Mouse (Mus musculus) kidney, adult 2 months (tissue): ENCODE data around the gene Trpc3. TPM values are rescaled to one million over a fixed set of nuclear protein-coding genes. Genes with fewer than 3 reads are reported as not detected.
"Not testable (repeated sequence)": the region's sequence is repeated elsewhere in the genome, so short reads cannot be mapped to it uniquely, and the experiment has no call there.

Source experiments
- DNase-seq: peaks from one replicate; pipeline ENCODE4 v3.0.0; 2021
- H3K27ac ChIP-seq: fragments of 200-500 bp; 2 replicates; pipeline ENCODE4 v1.5.1; 2012; ENCODE audit warnings: low read depth, low read length, control low read depth, inconsistent platforms; ENCODE audit not compliant: insufficient read depth
- H3K27me3 ChIP-seq: fragments of 200-500 bp; replicated peaks from 2 replicates; pipeline ENCODE4 v1.6.1; 2012; ENCODE audit warnings: mild to moderate bottlenecking, moderate library complexity, low read length, inconsistent platforms; ENCODE audit not compliant: control insufficient read depth, insufficient read depth
- H3K36me3 ChIP-seq: fragments of 200-500 bp; 2 replicates; pipeline ENCODE4 v1.6.1; 2012; ENCODE audit warnings: mild to moderate bottlenecking, moderate library complexity, low read length, inconsistent platforms; ENCODE audit not compliant: control insufficient read depth, insufficient read depth
- H3K4me1 ChIP-seq: fragments of 200-500 bp; 2 replicates; pipeline ENCODE4 v1.6.1; 2011; ENCODE audit warnings: low read length; ENCODE audit not compliant: control insufficient read depth, insufficient read depth
- H3K4me3 ChIP-seq: fragments of 200-500 bp; 2 replicates; pipeline ENCODE4 v1.5.1; 2011; ENCODE audit warnings: mild to moderate bottlenecking, low read depth, low read length, control low read depth; ENCODE audit not compliant: insufficient read depth
- CTCF ChIP-seq: fragments of 200-500 bp; conservative IDR thresholded peaks from 2 replicates; pipeline ENCODE4 v1.5.1; 2011; ENCODE audit warnings: low read depth, mild to moderate bottlenecking, control low read depth, low read length, moderate library complexity, mixed read lengths; ENCODE audit not compliant: insufficient read depth, insufficient read length
- POLR2A ChIP-seq: fragments of 200-500 bp; IDR thresholded peaks from one replicate; pipeline ENCODE4 v1.6.1; 2011; ENCODE audit warnings: low read depth, low read length, control low read depth
- WGBS: fragments of 180-500 bp; shearing (Covaris S2); methylation state at CpG from one replicate; pipeline ENCODE4 v1.1.7; 2018; 5-methylcytosine and 5-hydroxymethylcytosine counted together
- polyA plus RNA-seq: library from polyadenylated mRNA; depleted of rRNA; stranded (reverse); fragments of >200 nt; gene quantifications from 2 replicates; pipeline ENCODE4 v1.2.3, GENCODE M21; 2012

Gene Trpc3
- polyA plus RNA-seq, 1 experiment = 1.8 TPM

- peak; percentile 77 for TF ChIP-seq CTCF
- no peak for TF ChIP-seq POLR2A
- Histone ChIP-seq H3K4me3 (no peak overlapping the region), H3K27ac (no peak overlapping the region), H3K36me3 (no peaks in the 10 kb centered on the region), H3K27me3 (no peaks in the 10 kb centered on the region), H3K4me1 (no peaks in the 10 kb centered on the region)
- DNase-seq = peak; percentile 31
- 15% methylated on average over 4 of the region's 4 CpGs for WGBS
These were observed 54.5 kb downstream of the Trpc3 start for GRCm38 (mm10) chr3:36635449-36635848.

GRCm38 (mm10) chr3:36626803-36627202 is 63.2 kb downstream of the Trpc3 start:
- no peak overlapping the region for H3K27ac ChIP-seq
- no peak overlapping the region for H3K4me3 ChIP-seq
- no peaks in the 10 kb centered on the region for H3K36me3 ChIP-seq
- no peak for TF ChIP-seq POLR2A
- no peak for TF ChIP-seq CTCF
- DNase-seq = no peak
- H3K27me3 ChIP-seq = no peaks in the 10 kb centered on the region
- H3K4me1 ChIP-seq = no peaks in the 10 kb centered on the region
- WGBS = 52% methylated on average over 2 of the region's 2 CpGs

GRCm38 (mm10) chr3:36618181-36618580 is 71.8 kb downstream of the Trpc3 start:
- Histone ChIP-seq H3K4me1 (peaks cover 3% of the 10 kb centered on the region; the same call in 1 of the 2 replicates), H3K27me3 (no peaks in the 10 kb centered on the region), H3K36me3 (no peaks in the 10 kb centered on the region), H3K27ac (peak overlapping the region; percentile 1; the same call in 1 of the 2 replicates), H3K4me3 (peak overlapping the region; percentile 36; the same call in 1 of the 2 replicates)
- DNase-seq = peak; percentile 63
- WGBS = 47% methylated on average over 7 of the region's 7 CpGs
- TF ChIP-seq POLR2A (no peak), CTCF (no peak)

GRCm38 (mm10) chr3:36613908-36614255 is 76.1 kb downstream of the Trpc3 start:
- H3K4me1 ChIP-seq = peaks cover 3% of the 10 kb centered on the region; the same call in 1 of the 2 replicates
- H3K27me3 ChIP-seq = no peaks in the 10 kb centered on the region
- DNase-seq = no peak
- H3K36me3 ChIP-seq = no peaks in the 10 kb centered on the region; the same call in 1 of the 2 replicates
- WGBS = 46% methylated on average over 5 of the region's 5 CpGs
- no peak overlapping the region for H3K4me3 ChIP-seq
- no peak for TF ChIP-seq POLR2A
- TF ChIP-seq CTCF = no peak
- no peak overlapping the region for H3K27ac ChIP-seq

- H3K27ac ChIP-seq = peak within 1 kb of the TSS; percentile 22
- no peaks in the 10 kb centered on the region; the same call in 1 of the 2 replicates for H3K36me3 ChIP-seq
- H3K4me3 ChIP-seq = peak within 1 kb of the TSS; percentile 91
- peaks cover 3% of the 10 kb centered on the region; the same call in 1 of the 2 replicates for H3K4me1 ChIP-seq
- no peaks in the 10 kb centered on the region for H3K27me3 ChIP-seq
- 4% methylated on average over 38 of the region's 38 CpGs for WGBS
- TF ChIP-seq POLR2A (peak; percentile 30), CTCF (no peak)
- peak; percentile 97 for DNase-seq
These were observed 76.6 kb downstream of the Trpc3 start, which contains the start of gene Bbs7 for GRCm38 (mm10) chr3:36613202-36613907. Gene Bbs7, minus strand, starts transcription at chr3:36613477.

- Histone ChIP-seq H3K4me3 (peak overlapping the region; percentile 91), H3K36me3 (no peaks in the 10 kb centered on the region; the same call in 1 of the 2 replicates), H3K27me3 (no peaks in the 10 kb centered on the region), H3K27ac (peak overlapping the region; percentile 22), H3K4me1 (peaks cover 3% of the 10 kb centered on the region; the same call in 1 of the 2 replicates)
- no peak for DNase-seq
- 8% methylated on average over 6 of the region's 6 CpGs for WGBS
- no peak for TF ChIP-seq CTCF
These were observed 77.3 kb downstream of the Trpc3 start for GRCm38 (mm10) chr3:36612687-36613086.

- no peak for DNase-seq
- H3K4me1 ChIP-seq = no peaks in the 10 kb centered on the region
- no peak overlapping the region for H3K4me3 ChIP-seq
- H3K27ac ChIP-seq = no peak overlapping the region
- H3K27me3 ChIP-seq = no peaks in the 10 kb centered on the region
- H3K36me3 ChIP-seq = peaks cover 2% of the 10 kb centered on the region
- WGBS = 91% methylated on average over 7 of the region's 7 CpGs
- TF ChIP-seq CTCF = no peak
- TF ChIP-seq POLR2A = no peak
These were observed 83.8 kb downstream of the Trpc3 start for GRCm38 (mm10) chr3:36605894-36606783.

- WGBS = 89% methylated on average over 9 of the region's 9 CpGs
These were observed 90.2 kb downstream of the Trpc3 start for GRCm38 (mm10) chr3:36599773-36600172.

More at GRCm38 (mm10) chr3:36599773-36600172, 90.2 kb downstream of the Trpc3 start:
- DNase-seq, H3K4me1 ChIP-seq, H3K4me3 ChIP-seq, H3K27me3 ChIP-seq, H3K36me3 ChIP-seq, H3K27ac ChIP-seq: not testable (repeated sequence)
